Mouse (Mus musculus) skeletal muscle tissue, adult 2 months (tissue): ENCODE data around the gene Mt3.

ENCODE experiments used
- DNase-seq: peaks from one replicate; pipeline ENCODE4 v3.0.0-alpha.2; 2012; ENCODE audit warnings: low read depth, low spot score

Mt3 gene

GRCm38 (mm10) chr8:94184357-94184843, 32.0 kb downstream of the Mt3 start:
- no peak for DNase-seq

GRCm38 (mm10) chr8:94185791-94186190, 33.4 kb downstream of the Mt3 start:
- no peak for DNase-seq

GRCm38 (mm10) chr8:94186542-94186941, 34.1 kb downstream of the Mt3 start:
- peak; percentile 68 for DNase-seq

- DNase-seq = no peak
These were observed 35.0 kb downstream of the Mt3 start for GRCm38 (mm10) chr8:94187290-94188002.

- no peak for DNase-seq
These were observed 37.0 kb downstream of the Mt3 start for GRCm38 (mm10) chr8:94189275-94190031.

GRCm38 (mm10) chr8:94191101-94191691, 38.8 kb downstream of the Mt3 start:
- no peak for DNase-seq

- peak; percentile 75 for DNase-seq
These were observed 40.5 kb downstream of the Mt3 start for GRCm38 (mm10) chr8:94192926-94193325.

GRCm38 (mm10) chr8:94194591-94195223, 42.3 kb downstream of the Mt3 start:
- peak; percentile 71 for DNase-seq

- no peak for DNase-seq
These were observed 46.9 kb downstream of the Mt3 start for GRCm38 (mm10) chr8:94199202-94199869.
